19 mouse cellular contexts compared by ENCODE assay signal in genomic region chr11:56898548-56898951, GRCm38 (mm10).
DNase-seq lines count a peak whose midpoint lies in the region; ATAC-seq and TF ChIP-seq lines count a peak whose summit lies in the region.
"Had no signal": no experiment of that assay in that cellular context is flagged by ENCODE, and none has a peak within 500 bp of the region (broad histone marks: within the 10 kb centered on the region; RNA-seq: fewer than 3 reads in every experiment).

No protein-coding gene starts in this region.

- ATAC-seq in embryonic facial prominence, embryonic 14.5 days (ENCODE audit: low read depth) = no peak
- ATAC-seq in midbrain, embryonic 11.5 days (ENCODE audit: low FRiP score) = peak; percentile 76
- ATAC-seq in inflammation-experienced regulatory T-cells, adult 6 months = no peak
- ATAC-seq: activated CD4-positive, CD25-positive, alpha-beta regulatory T cell, adult 4 months had no signal

- no peak overlapping the region for H3K27ac ChIP-seq in embryonic facial prominence, embryonic 14.5 days (replicated peaks; ENCODE audit: low read depth, low read length)
- H3K27ac ChIP-seq in midbrain, embryonic 11.5 days (ENCODE audit: low read depth, low read length) = no peak overlapping the region
- H3K27ac ChIP-seq in kidney, adult 2 months (ENCODE audit: insufficient read depth, low read depth, low read length) = no peak overlapping the region
- H3K27ac ChIP-seq: embryonic facial prominence, embryonic 13.5 days; limb, embryonic 15.5 days; neural tube, embryonic 15.5 days had no signal

- H3K4me1 ChIP-seq in embryonic facial prominence, embryonic 14.5 days (ENCODE audit: control insufficient read depth, insufficient read depth, low read length) = no peaks in the 10 kb centered on the region
- H3K4me1 ChIP-seq in midbrain, embryonic 11.5 days (ENCODE audit: control insufficient read depth, insufficient read depth, low read length) = peaks cover 4% of the 10 kb centered on the region; the same call in 1 of the 2 replicates
- no peaks in the 10 kb centered on the region for H3K4me1 ChIP-seq in kidney, adult 2 months (ENCODE audit: control insufficient read depth, insufficient read depth, low read length)
- H3K4me1 ChIP-seq: embryonic facial prominence, embryonic 13.5 days; limb, embryonic 15.5 days had no signal

- 77% methylated on average over 4 of the region's 4 CpGs for WGBS in embryonic facial prominence, embryonic 14.5 days
- WGBS in midbrain, embryonic 11.5 days = 30% methylated on average over 4 of the region's 4 CpGs
- WGBS in kidney, adult 2 months = 85% methylated on average over 4 of the region's 4 CpGs

- H3K4me2 ChIP-seq in embryonic facial prominence, embryonic 14.5 days (ENCODE audit: low read depth, low read length) = no peak overlapping the region
- H3K4me2 ChIP-seq in midbrain, embryonic 11.5 days = no peak overlapping the region
- H3K4me2 ChIP-seq: embryonic facial prominence, embryonic 13.5 days; limb, embryonic 15.5 days; neural tube, embryonic 15.5 days had no signal

- TF ChIP-seq POLR2A in kidney, adult 2 months (IDR thresholded peaks at IDR 0.05; ENCODE audit: low read depth, low read length) = no peak

- no peaks in the 10 kb centered on the region for H3K27me3 ChIP-seq in embryonic facial prominence, embryonic 14.5 days (replicated peaks; ENCODE audit: control insufficient read depth, insufficient read depth, low read length)
- H3K27me3 ChIP-seq in midbrain, embryonic 11.5 days (ENCODE audit: control insufficient read depth, insufficient read depth, low read length) = peaks cover 2% of the 10 kb centered on the region; the same call in 1 of the 2 replicates
- no peaks in the 10 kb centered on the region for H3K27me3 ChIP-seq in kidney, adult 2 months (replicated peaks; ENCODE audit: control insufficient read depth, insufficient read depth, low read length)
- H3K27me3 ChIP-seq: embryonic facial prominence, embryonic 13.5 days; limb, embryonic 15.5 days; neural tube, embryonic 15.5 days had no signal

- no peak overlapping the region for H3K9ac ChIP-seq in embryonic facial prominence, embryonic 14.5 days (ENCODE audit: low read depth, low read length)
- no peak overlapping the region for H3K9ac ChIP-seq in midbrain, embryonic 11.5 days (ENCODE audit: low read length)
- H3K9ac ChIP-seq: embryonic facial prominence, embryonic 13.5 days; limb, embryonic 15.5 days; neural tube, embryonic 15.5 days had no signal

- H3K36me3 ChIP-seq in embryonic facial prominence, embryonic 14.5 days (ENCODE audit: control insufficient read depth, insufficient read depth, low read length) = no peaks in the 10 kb centered on the region
- no peaks in the 10 kb centered on the region for H3K36me3 ChIP-seq in midbrain, embryonic 11.5 days (ENCODE audit: control insufficient read depth, insufficient read depth, low read length)
- no peaks in the 10 kb centered on the region for H3K36me3 ChIP-seq in kidney, adult 2 months (ENCODE audit: control insufficient read depth, insufficient read depth, low read length)
- H3K36me3 ChIP-seq: embryonic facial prominence, embryonic 13.5 days; limb, embryonic 15.5 days; neural tube, embryonic 15.5 days had no signal

- DNase-seq in cerebellum, postnatal 14 days = peak; percentile 32 to 46
- no peak for DNase-seq in cerebellum, adult 11 months
- peak; percentile 85 for DNase-seq in Muller cell, postnatal 12 days (ENCODE audit: inconsistent ontology term)
- peak; percentile 12 for DNase-seq in embryonic facial prominence, embryonic 14.5 days (ENCODE audit: low spot score)
- DNase-seq in midbrain, embryonic 11.5 days (ENCODE audit: low spot score, missing footprints) = peak; percentile 92
- no peak for DNase-seq in kidney, adult 2 months
- no peak for DNase-seq in spleen, postnatal 10 days (ENCODE audit: low spot score in 2 of 2)
- DNase-seq: adrenal gland, postnatal 25 days; cerebellum, adult 9-10 months; kidney, adult 9 months; kidney, postnatal 36 days; lung, postnatal 10 days; thymus, adult 18-20 months had no signal

- no peak for TF ChIP-seq CTCF in kidney, adult 2 months (conservative IDR thresholded peaks at IDR 0.05; ENCODE audit: insufficient read depth, insufficient read length, low read depth, low read length)

- no peaks in the 10 kb centered on the region for H3K9me3 ChIP-seq in embryonic facial prominence, embryonic 14.5 days (ENCODE audit: control insufficient read depth, low read length)
- no peaks in the 10 kb centered on the region for H3K9me3 ChIP-seq in midbrain, embryonic 11.5 days (ENCODE audit: control insufficient read depth, low read length)
- H3K9me3 ChIP-seq: embryonic facial prominence, embryonic 13.5 days; limb, embryonic 15.5 days; neural tube, embryonic 15.5 days had no signal

- H3K4me3 ChIP-seq in embryonic facial prominence, embryonic 14.5 days (ENCODE audit: low read depth, low read length) = no peak overlapping the region
- no peak overlapping the region for H3K4me3 ChIP-seq in midbrain, embryonic 11.5 days (ENCODE audit: low read depth, low read length)
- H3K4me3 ChIP-seq in kidney, adult 2 months (ENCODE audit: insufficient read depth, low read depth, low read length) = no peak overlapping the region
- H3K4me3 ChIP-seq: embryonic facial prominence, embryonic 13.5 days; limb, embryonic 15.5 days; myocyte; neural tube, embryonic 15.5 days had no signal

Comparison
In these comparisons a context has a peak if more than half of its experiments do, and no peak if none do; other contexts are left out.
1. DNase-seq: peak in cerebellum, postnatal 14 days (2 of 2), Muller cell, postnatal 12 days (single experiment), embryonic facial prominence, embryonic 14.5 days (single experiment) and midbrain, embryonic 11.5 days (single experiment); none in cerebellum, adult 11 months (single experiment), kidney, adult 2 months (single experiment) and spleen, postnatal 10 days (0 of 2).